Mouse (Mus musculus) inflammation-experienced regulatory T-cells, adult 6 months (primary cell): ENCODE data around the gene Clca3a1. TPM values are rescaled to one million over a fixed set of nuclear protein-coding genes. Genes with fewer than 3 reads are reported as not detected.
"Not testable (repeated sequence)": the region's sequence is repeated elsewhere in the genome, so short reads cannot be mapped to it uniquely, and the experiment has no call there.

Source experiments
- ATAC-seq: one replicate; pipeline ENCODE4 v1.8.0; 2017
- polyA plus RNA-seq, 3 experiments: library from polyadenylated mRNA; unstranded; fragments of 100-300 nt; shearing (Covaris generic); gene quantifications; one replicate each; pipeline ENCODE4 v1.2.1; 2017

The Clca3a1 gene
- polyA plus RNA-seq, result not detected

DNA sequence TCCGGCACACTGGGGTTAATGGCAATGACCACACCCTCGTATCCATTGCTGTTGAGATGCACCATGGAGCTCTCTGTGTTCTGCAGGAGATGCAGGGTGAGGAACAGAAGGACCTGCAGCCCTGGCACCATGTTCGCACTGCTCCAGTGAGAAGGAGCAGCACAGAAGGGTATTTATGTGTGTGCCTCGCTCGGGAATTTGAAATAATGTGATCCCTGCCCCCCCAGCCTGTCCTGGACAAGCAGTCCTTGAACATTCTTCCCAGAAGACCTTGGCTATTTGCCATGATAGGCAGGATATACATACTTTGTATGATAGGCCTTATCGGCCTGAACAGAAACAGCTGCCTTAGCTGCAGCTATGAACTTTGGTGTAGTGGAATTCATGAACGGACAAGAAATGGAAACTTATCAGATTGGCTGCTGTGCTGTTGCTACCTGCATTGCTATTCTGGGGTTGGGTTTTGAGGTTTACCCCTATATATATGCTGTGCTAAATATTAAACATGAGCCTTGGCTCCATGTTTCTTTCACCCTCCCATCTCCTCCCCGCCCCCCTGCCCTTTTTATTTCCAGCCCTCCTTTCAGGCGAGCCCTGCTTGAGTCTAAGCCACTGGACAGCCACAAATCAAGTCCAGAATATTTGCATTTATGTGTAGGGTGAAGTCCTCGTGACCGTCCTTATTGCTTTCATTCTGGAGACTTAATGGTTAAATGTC, at the start of gene Clca3a1:
Gene Clca3a1 (minus strand): TSS at position 386 of the 718 bp plus-strand sequence.
- no peak for ATAC-seq

- not testable (repeated sequence) for ATAC-seq
Observed at GRCm38 (mm10) chr3:144808153-144808925, 47.6 kb upstream of the Clca3a1 start.

- not testable (repeated sequence) for ATAC-seq
Observed at GRCm38 (mm10) chr3:144806626-144807025, 45.8 kb upstream of the Clca3a1 start.

DNA sequence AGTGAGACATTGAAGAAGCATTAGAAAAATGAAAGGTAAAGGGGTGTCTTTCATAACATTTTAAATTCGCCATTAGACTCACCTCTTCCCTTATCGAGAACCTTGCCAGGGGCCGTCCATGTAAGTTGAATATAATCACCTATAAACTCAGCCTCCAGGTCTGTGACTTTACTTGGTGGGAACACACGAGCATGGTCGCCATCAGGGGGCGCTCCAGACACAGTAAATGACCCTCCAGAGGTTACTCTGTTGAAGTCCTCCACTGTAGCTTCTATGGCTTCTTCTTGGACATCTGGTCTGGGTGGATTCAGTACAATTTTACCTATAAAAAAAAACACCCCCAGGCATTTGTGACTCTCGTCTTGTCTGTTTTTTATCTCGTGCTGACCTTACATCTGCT, 41.1 kb upstream of the Clca3a1 start:
- ATAC-seq, result no peak

GRCm38 (mm10) chr3:144785181-144786148, 24.7 kb upstream of the Clca3a1 start:
- no peak for ATAC-seq

DNA sequence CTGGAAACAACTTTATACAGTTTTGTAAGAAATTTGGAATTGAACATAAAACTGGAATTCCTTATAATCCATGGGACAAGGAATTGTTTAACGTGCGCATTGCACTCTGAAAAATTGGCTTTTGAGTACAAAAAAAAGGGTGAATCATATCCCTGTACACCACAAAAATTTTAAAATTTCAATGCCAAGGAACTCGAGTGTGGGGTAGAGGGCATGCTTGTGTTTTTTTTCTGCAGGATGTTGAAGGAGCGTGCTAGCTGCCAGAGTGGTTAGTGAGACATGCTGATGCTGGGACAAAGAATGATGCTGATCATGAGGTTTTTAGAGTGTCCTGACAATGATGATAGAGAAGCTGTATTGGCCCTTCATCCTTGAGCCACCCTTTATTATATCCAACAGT, 4.4 kb upstream of the Clca3a1 start:
- no peak for ATAC-seq

- ATAC-seq, result no peak
Observed at GRCm38 (mm10) chr3:144761454-144761853, 677 bp upstream of the Clca3a1 start.

GRCm38 (mm10) chr3:144759719-144760118, 1.1 kb downstream of the Clca3a1 start:
- no peak for ATAC-seq

GRCm38 (mm10) chr3:144756103-144756502, 4.7 kb downstream of the Clca3a1 start:
- ATAC-seq, result not testable (repeated sequence)

DNA sequence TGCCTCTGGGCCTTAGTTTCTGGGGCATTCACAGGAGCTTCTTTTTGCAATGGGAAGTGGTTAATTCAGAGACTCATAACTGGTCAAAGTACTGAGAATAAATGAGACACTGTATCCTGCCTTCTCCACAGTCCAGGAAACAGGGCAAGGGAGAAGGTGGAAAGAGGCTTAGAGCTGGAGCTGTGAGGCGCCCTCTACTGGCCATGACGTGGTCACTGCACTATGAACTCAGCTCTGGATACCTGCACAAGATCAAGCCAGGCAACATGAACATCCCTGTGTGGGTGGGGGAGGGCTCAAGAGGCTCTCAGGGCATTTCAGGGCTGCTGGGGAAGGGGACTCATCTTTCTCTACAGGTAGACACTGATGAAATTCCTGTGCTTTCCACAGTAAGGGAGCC, 7.7 kb downstream of the Clca3a1 start:
- no peak for ATAC-seq

DNA sequence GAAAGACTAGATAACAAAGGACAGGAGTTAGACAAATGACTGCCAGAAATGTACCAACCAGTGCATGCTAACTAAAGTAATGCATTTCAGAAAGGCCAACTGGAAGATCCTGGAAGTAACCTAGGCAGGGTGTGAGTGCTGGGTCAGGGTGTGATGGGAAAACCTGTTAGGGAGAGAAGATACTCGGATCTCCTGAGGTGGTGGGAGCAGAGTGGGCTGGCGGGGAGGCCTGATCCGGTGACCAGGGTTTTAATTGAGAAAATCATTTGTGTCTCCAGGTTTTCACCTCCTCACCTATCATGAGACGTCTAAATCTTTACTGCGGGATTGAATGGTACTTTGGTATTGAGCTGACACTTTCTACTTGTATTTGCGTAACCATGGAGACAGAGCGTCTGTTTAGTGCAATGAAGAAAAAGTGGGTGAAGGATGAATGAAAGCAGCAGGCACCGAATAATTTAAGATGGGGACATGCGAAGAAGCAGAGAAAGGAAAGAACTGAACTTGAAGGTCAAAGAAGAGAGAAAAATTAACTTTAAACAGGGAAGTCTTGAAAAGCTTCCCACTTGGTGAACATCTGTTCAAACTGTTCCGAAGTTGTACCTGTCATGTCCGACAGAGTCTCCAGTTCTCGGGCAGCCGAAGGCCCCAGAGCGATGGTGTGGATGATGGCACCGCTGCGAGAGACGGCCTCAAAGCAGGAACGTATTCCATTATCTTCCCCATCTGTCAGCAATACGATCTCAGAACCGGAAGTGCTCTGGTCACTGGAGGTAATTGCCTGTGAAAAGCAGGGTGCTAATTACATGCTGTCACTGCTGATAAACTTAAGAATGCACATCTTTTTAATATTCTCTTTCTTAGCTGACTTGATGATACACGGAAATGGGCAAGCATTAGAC, 11.5 kb downstream of the Clca3a1 start:
- not testable (repeated sequence) for ATAC-seq

DNA sequence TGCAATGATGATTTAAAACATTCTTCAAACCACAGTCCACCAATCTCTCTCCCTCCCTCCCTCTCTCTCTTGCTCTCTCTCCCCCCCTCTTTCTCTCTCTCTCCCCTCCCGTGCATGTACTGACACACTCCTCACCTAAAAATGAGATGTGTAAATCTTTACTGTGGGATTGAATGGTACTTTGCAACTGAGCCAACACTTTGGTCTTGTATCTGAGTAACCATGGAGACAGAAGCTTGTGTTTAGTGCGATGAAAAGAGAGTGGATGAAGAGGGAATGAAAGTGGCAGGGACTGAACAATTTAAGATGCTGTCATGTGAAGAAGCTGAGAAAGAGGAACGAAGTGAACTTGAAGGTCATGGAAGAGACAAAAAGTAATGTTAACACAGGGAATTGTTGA, 13.1 kb downstream of the Clca3a1 start:
- not testable (repeated sequence) for ATAC-seq

DNA sequence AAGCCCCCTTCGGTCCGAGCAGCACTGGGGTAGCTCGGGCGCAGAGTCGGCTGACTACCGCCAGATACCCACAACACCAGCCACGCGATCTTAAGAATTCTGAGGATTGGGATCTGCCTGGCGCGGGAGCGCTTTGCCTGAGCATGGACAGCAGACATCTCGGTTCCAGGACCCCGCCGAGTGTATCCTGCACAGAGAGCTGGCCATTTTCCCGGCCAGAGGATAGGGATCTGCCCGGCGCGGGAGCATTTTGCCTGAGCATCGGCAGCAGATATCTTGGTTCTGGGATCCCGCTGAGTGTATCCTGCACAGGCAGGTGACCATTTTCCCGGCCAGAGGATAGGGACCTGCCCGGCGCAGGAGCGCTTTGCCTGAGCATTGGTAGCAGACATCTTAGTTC, 22.4 kb downstream of the Clca3a1 start:
- not testable (repeated sequence) for ATAC-seq

DNA sequence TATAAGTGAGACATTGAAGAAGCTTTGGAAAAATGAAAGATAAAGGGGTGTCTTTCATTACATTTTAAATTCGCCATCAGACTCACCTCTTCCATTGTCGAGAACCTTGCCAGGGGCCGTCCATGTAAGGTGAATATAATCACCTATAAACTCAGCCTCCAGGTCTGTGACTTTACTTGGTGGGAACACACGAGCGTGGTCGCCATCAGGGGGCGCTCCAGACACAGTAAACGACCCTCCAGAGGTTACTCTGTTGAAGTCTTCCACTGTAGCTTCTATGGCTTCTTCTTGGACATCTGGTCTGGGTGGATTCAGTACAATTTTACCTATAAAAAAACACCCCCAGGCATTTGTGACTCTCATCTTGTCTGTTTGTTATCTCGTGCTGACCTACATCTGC, 23.9 kb downstream of the Clca3a1 start:
- ATAC-seq, result no peak

DNA sequence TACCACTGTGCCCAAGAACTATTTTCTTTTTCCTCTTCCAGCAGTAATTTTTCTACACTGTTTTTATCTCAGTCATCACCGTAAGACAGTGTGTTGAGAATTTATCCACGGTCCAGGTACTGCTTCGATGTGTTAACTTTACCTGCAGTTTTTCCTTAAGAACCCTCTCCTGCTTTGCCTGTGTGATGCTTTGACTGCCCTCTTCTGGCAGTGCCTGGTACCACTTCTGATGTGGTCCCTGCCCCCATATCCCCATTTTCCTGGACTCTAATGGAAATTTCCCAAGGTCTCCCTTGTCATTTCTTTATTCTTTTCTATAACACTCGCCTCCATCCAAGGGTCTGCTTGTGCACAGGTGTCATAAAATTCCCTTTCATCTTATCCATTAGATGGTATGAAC, 37.3 kb downstream of the Clca3a1 start:
- no peak for ATAC-seq

DNA sequence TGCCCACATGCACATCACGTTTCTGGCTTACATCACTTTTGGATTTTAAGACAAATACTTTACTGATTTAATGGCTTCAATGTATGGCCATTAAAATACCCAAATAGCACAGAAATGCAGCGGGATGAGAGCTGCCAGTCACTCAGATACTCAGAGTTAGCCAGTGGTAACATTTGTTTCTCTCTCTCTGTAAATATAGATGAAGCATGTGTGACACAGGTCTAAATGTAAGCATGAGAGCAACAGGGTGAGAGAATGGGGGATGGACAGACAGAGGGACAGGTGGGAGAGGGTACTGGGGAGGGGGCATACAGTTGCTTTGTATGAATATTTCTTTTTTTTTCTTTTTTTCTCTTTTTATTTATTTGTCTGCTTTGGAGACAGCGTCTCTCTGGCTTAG, 38.2 kb downstream of the Clca3a1 start:
- not testable (repeated sequence) for ATAC-seq

DNA sequence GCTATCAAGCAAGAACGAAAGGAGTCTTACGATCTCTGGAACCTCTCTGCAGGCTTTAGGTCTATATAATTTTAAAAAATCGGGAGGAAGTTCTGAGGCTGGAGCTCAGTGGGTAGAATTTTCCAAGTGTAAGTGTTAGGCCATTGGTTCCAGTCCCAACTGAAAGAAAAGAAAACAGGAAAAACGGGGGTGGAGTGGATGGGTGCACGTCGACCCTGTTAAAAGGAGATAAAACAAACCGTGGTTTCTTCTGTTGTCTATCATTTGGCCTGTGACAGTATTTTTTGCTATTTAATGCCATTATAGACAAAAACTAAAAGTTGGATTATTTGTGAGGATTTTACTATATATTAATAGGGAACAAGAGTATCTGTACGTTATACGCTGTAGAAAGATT, 38.9 kb downstream of the Clca3a1 start:
- no peak for ATAC-seq

GRCm38 (mm10) chr3:144721077-144721859, 39.5 kb downstream of the Clca3a1 start:
- ATAC-seq, result no peak

- peak; percentile 77 for ATAC-seq
Observed at GRCm38 (mm10) chr3:144719901-144720747, 40.7 kb downstream of the Clca3a1 start, which contains the start of gene Sh3glb1. Gene Sh3glb1 (minus strand): TSS chr3:144720335.
